In genomic region chr11:69266253-69266652, GRCm38 (mm10) we compare ENCODE assay signal across 7 mouse cellular contexts. TPM values are rescaled to one million over a fixed set of nuclear protein-coding genes. Genes with fewer than 3 reads are reported as not detected.
A peak's percentile ranks its signal among the peaks of the same experiment; 100 is the strongest.
DNase-seq lines count a peak whose midpoint lies in the region; ATAC-seq and TF ChIP-seq lines count a peak whose summit lies in the region.

No protein-coding gene starts in this region.

- no peaks in the 10 kb centered on the region for H3K79me2 ChIP-seq in MEL (ENCODE audit: control insufficient read depth, insufficient read depth, low read length, poor library complexity)

- no peaks in the 10 kb centered on the region for H3K36me3 ChIP-seq in MEL (ENCODE audit: control insufficient read depth in 1 of 2, insufficient read depth in 2 of 2, low read length in 2 of 2)
- H3K36me3 ChIP-seq in embryonic facial prominence, embryonic 13.5 days: no peaks in the 10 kb centered on the region
- no peaks in the 10 kb centered on the region for H3K36me3 ChIP-seq in heart, embryonic 16.5 days (ENCODE audit: control insufficient read depth, insufficient read depth)

- no peak overlapping the region for H3K9ac ChIP-seq in MEL (ENCODE audit: control insufficient read depth, low read depth, low read length, poor library complexity, severe bottlenecking)
- H3K9ac ChIP-seq in embryonic facial prominence, embryonic 13.5 days: no peak overlapping the region; the same call in 1 of the 2 replicates
- H3K9ac ChIP-seq in heart, embryonic 16.5 days (ENCODE audit: low read length): peak overlapping the region; percentile 47; the same call in 1 of the 2 replicates

- TF ChIP-seq RAD21 in MEL (IDR thresholded peaks at IDR 0.05; ENCODE audit: low read depth, low read length): no peak

- no peak for TF ChIP-seq EP300 in MEL (IDR thresholded peaks at IDR 0.05; ENCODE audit: low read depth in 1 of 2, low read length in 2 of 2)

- 19% methylated on average over 10 of the region's 10 CpGs for WGBS in embryonic facial prominence, embryonic 13.5 days
- WGBS in heart, embryonic 16.5 days: 11% methylated on average over 10 of the region's 10 CpGs

- DNase-seq in CD4-positive helper T cell, adult 2 months (ENCODE audit: low read depth, low spot score): peak; percentile 82
- DNase-seq in MEL (ENCODE audit: low read depth, low spot score): peak; percentile 70
- peak; percentile 26 to 54 for DNase-seq in layer of hippocampus, postnatal 25 days (ENCODE audit: extremely low spot score in 1 of 2, low spot score in 1 of 2)
- peak; percentile 79 for DNase-seq in naive thymus-derived CD4-positive, alpha-beta T cell, adult 2 months (ENCODE audit: low read depth)
- peak; percentile 90 for DNase-seq in thymus, postnatal 4 days

- TF ChIP-seq POLR2A in MEL (IDR thresholded peaks at IDR 0.05; ENCODE audit: control insufficient read depth in 1 of 2, insufficient read depth in 1 of 2, low read depth in 1 of 2, low read length in 2 of 2, poor library complexity in 1 of 2): no peak

- H3K4me1 ChIP-seq in MEL (ENCODE audit: control insufficient read depth in 1 of 2, insufficient read depth in 2 of 2, low read length in 2 of 2): no peaks in the 10 kb centered on the region
- H3K4me1 ChIP-seq in embryonic facial prominence, embryonic 13.5 days: peaks cover 12% of the 10 kb centered on the region
- H3K4me1 ChIP-seq in heart, embryonic 16.5 days (ENCODE audit: control insufficient read depth, insufficient read depth, low read length): peaks cover 14% of the 10 kb centered on the region

- no peak for ATAC-seq in embryonic facial prominence, embryonic 13.5 days (ENCODE audit: insufficient number of reproducible peaks, insufficient read depth, low FRiP score, low TSS enrichment, low read depth)
- ATAC-seq in heart, embryonic 16.5 days (replicated peaks; ENCODE audit: extremely low read depth, insufficient read depth, low FRiP score): peak; percentile 82

- no peak for TF ChIP-seq CTCF in MEL (IDR thresholded peaks at IDR 0.05 in 2 of 3, conservative IDR thresholded peaks at IDR 0.05 in 1 of 3; ENCODE audit: control insufficient read depth in 1 of 3, insufficient read depth in 1 of 3, low read depth in 2 of 3, low read length in 3 of 3, poor library complexity in 1 of 3, severe bottlenecking in 1 of 3)

- no peaks in the 10 kb centered on the region for H3K9me3 ChIP-seq in MEL (replicated peaks; ENCODE audit: insufficient read depth, low read length)
- H3K9me3 ChIP-seq in embryonic facial prominence, embryonic 13.5 days: no peaks in the 10 kb centered on the region
- no peaks in the 10 kb centered on the region for H3K9me3 ChIP-seq in heart, embryonic 16.5 days (replicated peaks; ENCODE audit: control insufficient read depth, low read length)

- no peak overlapping the region for H3K27ac ChIP-seq in MEL (ENCODE audit: control insufficient read depth, low read depth, low read length)
- no peak overlapping the region for H3K27ac ChIP-seq in embryonic facial prominence, embryonic 13.5 days
- peak overlapping the region; percentile 80 for H3K27ac ChIP-seq in heart, embryonic 16.5 days (ENCODE audit: low read length)

- no peak overlapping the region for H3K4me3 ChIP-seq in MEL (ENCODE audit: control insufficient read depth in 1 of 2, insufficient read depth in 1 of 2, low read depth in 2 of 2, low read length in 2 of 2)
- no peak overlapping the region for H3K4me3 ChIP-seq in embryonic facial prominence, embryonic 13.5 days
- peak overlapping the region; percentile 43 for H3K4me3 ChIP-seq in heart, embryonic 16.5 days (ENCODE audit: low read length)

- H3K4me2 ChIP-seq in embryonic facial prominence, embryonic 13.5 days: peak overlapping the region; percentile 39
- H3K4me2 ChIP-seq in heart, embryonic 16.5 days (ENCODE audit: low read depth, low read length): peak overlapping the region; percentile 65

- H3K27me3 ChIP-seq in MEL (ENCODE audit: control insufficient read depth in 1 of 2, insufficient read depth in 2 of 2, low read length in 2 of 2): peaks cover 2 to 11% of the 10 kb centered on the region in 2 experiments
- peaks cover 7% of the 10 kb centered on the region; the same call in 1 of the 2 replicates for H3K27me3 ChIP-seq in embryonic facial prominence, embryonic 13.5 days
- 0 out of 2 replicates have a peak, but pooled peaks cover 2% of the 10 kb centered on the region for H3K27me3 ChIP-seq in heart, embryonic 16.5 days (ENCODE audit: control insufficient read depth, insufficient read depth, low read length)

TF ChIP-seq in MEL, 35 proteins besides CTCF, POLR2A, EP300 and RAD21:
- TF ChIP-seq MAZ (IDR thresholded peaks at IDR 0.05; ENCODE audit: low read depth, low read length) (no peak), USF1 (IDR thresholded peaks at IDR 0.05; ENCODE audit: low read depth, low read length) (peak; percentile 65), GATA1 (IDR thresholded peaks at IDR 0.05; ENCODE audit: low read depth, low read length) (0 out of 2 replicates have a peak, but pooled peaks have one; percentile 20), MXI1 (IDR thresholded peaks at IDR 0.05; ENCODE audit: low read depth, low read length) (peak; percentile 54; the same call in 1 of the 2 replicates)

RNA-seq across cellular contexts. Expression of gene Gucy2e, which starts 29.4 kb away (rescaled TPM):
- total RNA-seq in MEL (2012; rRNA removed): not detected in 2 replicates
- not detected for polyA plus RNA-seq in MEL (2012; ENCODE audit: insufficient read depth in 1 of 2, insufficient read length in 2 of 2, low read depth in 1 of 2, low replicate concordance in 2 of 2, missing spikeins in 1 of 2)
- 0.45 and 0.62 TPM in 2 replicates for polyA plus RNA-seq in embryonic facial prominence, embryonic 13.5 days (2015; fragmentation: Nextera tagmentation; extraction: Ambion mirVana)
- 0.05 and 0.10 TPM in 2 replicates for polyA plus RNA-seq in heart, embryonic 16.5 days (2015; fragmentation: Nextera tagmentation; extraction: Ambion mirVana)
- 1 to 10 TPM; 1.7 TPM for total RNA-seq in layer of hippocampus, postnatal 25 days (2021)

RNA-seq across cellular contexts. Expression of gene Cntrob, which starts 57.3 kb away (rescaled TPM):
- 16.5 and 17.8 TPM in 2 replicates for total RNA-seq in MEL (2012; rRNA removed)
- 10 to 100 TPM in 1 of 2 experiments, not detected in 1; 38.3 TPM for polyA plus RNA-seq in MEL (2012; ENCODE audit: insufficient read depth in 1 of 2, insufficient read length in 2 of 2, low read depth in 1 of 2, low replicate concordance in 2 of 2, missing spikeins in 1 of 2)
- 30.4 and 33.8 TPM in 2 replicates for polyA plus RNA-seq in embryonic facial prominence, embryonic 13.5 days (2015; fragmentation: Nextera tagmentation; extraction: Ambion mirVana)
- 16.1 and 16.2 TPM in 2 replicates for polyA plus RNA-seq in heart, embryonic 16.5 days (2015; fragmentation: Nextera tagmentation; extraction: Ambion mirVana)
- 10 to 100 TPM; 11.2 to 15.6 TPM for total RNA-seq in layer of hippocampus, postnatal 25 days (2021)

RNA-seq across cellular contexts. Expression of gene Trappc1, which starts 57.5 kb away (rescaled TPM):
- 57.6 and 58.6 TPM in 2 replicates for total RNA-seq in MEL (2012; rRNA removed)
- 10 to 100 TPM in 1 of 2 experiments, not detected in 1; 89.8 TPM for polyA plus RNA-seq in MEL (2012; ENCODE audit: insufficient read depth in 1 of 2, insufficient read length in 2 of 2, low read depth in 1 of 2, low replicate concordance in 2 of 2, missing spikeins in 1 of 2)
- 177 and 187 TPM in 2 replicates for polyA plus RNA-seq in embryonic facial prominence, embryonic 13.5 days (2015; fragmentation: Nextera tagmentation; extraction: Ambion mirVana)
- polyA plus RNA-seq in heart, embryonic 16.5 days (2015; fragmentation: Nextera tagmentation; extraction: Ambion mirVana): 176 and 179 TPM in 2 replicates
- 10 to 100 TPM; 63.5 to 68.4 TPM for total RNA-seq in layer of hippocampus, postnatal 25 days (2021)

RNA-seq across cellular contexts. Expression of gene Kcnab3, which starts 59.8 kb away (rescaled TPM):
- total RNA-seq in MEL (2012; rRNA removed): 3.0 and 3.8 TPM in 2 replicates
- 1 to 10 TPM in 1 of 2 experiments, not detected in 1; 6.2 TPM for polyA plus RNA-seq in MEL (2012; ENCODE audit: insufficient read depth in 1 of 2, insufficient read length in 2 of 2, low read depth in 1 of 2, low replicate concordance in 2 of 2, missing spikeins in 1 of 2)
- 1.8 and 2.5 TPM in 2 replicates for polyA plus RNA-seq in embryonic facial prominence, embryonic 13.5 days (2015; fragmentation: Nextera tagmentation; extraction: Ambion mirVana)
- 0.79 and 1.2 TPM in 2 replicates for polyA plus RNA-seq in heart, embryonic 16.5 days (2015; fragmentation: Nextera tagmentation; extraction: Ambion mirVana)
- 10 to 100 TPM; 23.3 to 24.4 TPM for total RNA-seq in layer of hippocampus, postnatal 25 days (2021)

Comparison
In these comparisons a context has a peak if more than half of its experiments do, and no peak if none do; other contexts are left out.
1. DNase-seq: peak in every context shown above with its lines; median percentile 90 in thymus, postnatal 4 days; 82 in CD4-positive helper T cell, adult 2 months; 79 in naive thymus-derived CD4-positive, alpha-beta T cell, adult 2 months; 70 in MEL; 40 in layer of hippocampus, postnatal 25 days.